Mouse (Mus musculus): Measurements from ENCODE around the gene Haus7.

Gene Haus7

GRCm38 (mm10) chrX:73458877-73459392 lies at the start of gene Haus7:
TSS of gene Haus7 (minus strand) at chrX:73459044.
- peak; percentile 98 for DNase-seq (ENCODE audit: low read depth, low spot score)

DNA sequence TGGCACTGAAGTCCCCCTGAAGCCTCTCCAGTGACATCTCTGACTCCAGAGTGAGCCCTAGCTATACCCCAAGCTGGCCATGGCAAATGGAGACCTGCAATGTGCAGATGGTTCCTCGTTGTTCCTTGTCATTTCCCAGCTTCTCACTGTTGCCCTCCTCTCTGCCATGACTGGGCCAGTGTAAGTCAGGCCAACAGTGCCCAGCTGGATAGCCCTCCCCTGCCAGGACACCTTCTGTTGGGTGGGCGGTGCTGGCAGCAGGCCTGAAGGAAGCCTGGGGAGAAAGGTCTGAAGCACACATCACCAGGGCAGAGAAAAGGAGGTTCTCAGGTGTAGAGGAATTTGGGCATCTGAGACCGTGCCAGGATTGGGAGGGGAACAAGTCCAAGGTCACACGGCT lies 47.7 kb upstream of the Haus7 start:
- DNase-seq (ENCODE audit: low read depth, low spot score): peak; percentile 94

- peak; percentile 71 for DNase-seq (ENCODE audit: low read depth, low spot score)
These were observed 46.4 kb upstream of the Haus7 start for GRCm38 (mm10) chrX:73505130-73505735.

DNA sequence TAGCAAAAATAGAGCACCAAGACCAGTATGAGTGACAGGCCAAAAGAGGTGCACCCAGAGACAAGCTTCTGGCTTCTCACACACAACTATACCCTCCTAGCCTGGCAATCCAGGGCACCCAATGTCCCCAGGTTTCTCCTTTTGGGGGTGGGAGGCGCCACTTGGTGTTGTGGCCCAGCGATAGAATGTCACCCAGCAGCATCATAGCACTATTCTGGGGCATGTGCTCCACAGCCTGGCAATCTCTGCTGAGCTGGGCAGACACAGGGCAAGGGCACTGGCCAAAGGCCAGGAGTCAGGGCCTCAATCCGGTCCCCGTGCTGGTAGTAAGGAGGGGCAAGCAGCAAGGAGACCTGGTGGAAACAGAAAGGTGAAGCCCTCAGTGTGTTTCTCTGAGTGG lies 37.9 kb upstream of the Haus7 start:
- DNase-seq (ENCODE audit: low read depth, low spot score): no peak

GRCm38 (mm10) chrX:73493567-73493966 lies 34.7 kb upstream of the Haus7 start:
- peak; percentile 89 for DNase-seq (ENCODE audit: low read depth, low spot score)

DNA sequence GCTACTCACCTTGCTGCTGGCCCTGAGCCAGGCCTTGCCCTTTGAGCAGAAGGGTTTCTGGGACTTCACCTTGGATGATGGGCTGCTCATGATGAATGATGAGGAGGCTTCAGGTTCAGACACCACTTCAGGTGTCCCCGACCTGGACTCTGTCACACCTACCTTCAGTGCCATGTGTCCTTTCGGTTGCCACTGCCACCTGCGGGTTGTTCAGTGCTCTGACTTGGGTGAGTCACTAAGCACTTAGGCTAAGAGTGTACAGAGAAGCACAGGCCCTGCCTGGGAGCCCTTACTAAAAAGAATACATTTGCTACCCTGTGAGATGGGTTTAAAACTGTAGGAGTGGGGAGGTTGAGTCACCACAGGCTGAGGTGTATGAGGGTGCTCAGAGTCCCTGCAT lies 32.0 kb upstream of the Haus7 start:
- peak; percentile 41 for DNase-seq (ENCODE audit: low read depth, low spot score)

- DNase-seq (ENCODE audit: low read depth, low spot score): no peak
These were observed 31.3 kb upstream of the Haus7 start for GRCm38 (mm10) chrX:73490186-73490585.

- no peak for DNase-seq (ENCODE audit: low read depth, low spot score)
These were observed 28.1 kb upstream of the Haus7 start for GRCm38 (mm10) chrX:73486920-73487319.

- no peak for DNase-seq (ENCODE audit: low read depth, low spot score)
These were observed 26.0 kb upstream of the Haus7 start for GRCm38 (mm10) chrX:73484870-73485269.

- DNase-seq (ENCODE audit: low read depth, low spot score): no peak
These were observed 25.2 kb upstream of the Haus7 start for GRCm38 (mm10) chrX:73484076-73484475.

- no peak for DNase-seq (ENCODE audit: low read depth, low spot score)
These were observed 24.6 kb upstream of the Haus7 start, which contains the start of gene Bgn for GRCm38 (mm10) chrX:73483484-73483810. TSS of gene Bgn (plus strand) at chrX:73483602.

- DNase-seq (ENCODE audit: low read depth, low spot score): no peak
These were observed 24.0 kb upstream of the Haus7 start for GRCm38 (mm10) chrX:73482643-73483483.

- DNase-seq (ENCODE audit: low read depth, low spot score): no peak
These were observed 21.5 kb upstream of the Haus7 start for GRCm38 (mm10) chrX:73480334-73480733.

- no peak for DNase-seq (ENCODE audit: low read depth, low spot score)
These were observed 20.8 kb upstream of the Haus7 start for GRCm38 (mm10) chrX:73479656-73480055.

- DNase-seq (ENCODE audit: low read depth, low spot score): no peak
These were observed 18.7 kb upstream of the Haus7 start for GRCm38 (mm10) chrX:73477500-73477899.

DNA sequence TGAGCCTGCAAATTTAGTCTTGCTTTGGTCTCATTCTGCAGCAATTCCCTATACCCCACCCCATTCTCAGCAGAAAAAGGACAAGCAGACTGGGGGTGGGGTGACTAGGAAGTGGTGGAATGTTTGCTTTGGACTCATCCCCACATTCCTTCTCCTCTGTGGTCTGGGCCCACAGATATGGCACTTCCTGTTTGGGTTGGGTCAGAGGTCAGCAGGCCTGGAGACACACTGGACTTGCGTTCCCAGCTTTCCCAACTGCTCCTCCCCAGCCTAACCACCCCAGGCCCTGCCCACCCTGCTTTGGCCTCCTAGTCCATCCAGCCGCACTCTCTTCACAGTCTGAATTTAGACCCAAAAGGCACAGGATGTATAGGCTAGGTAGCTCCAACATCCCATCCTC lies 17.8 kb upstream of the Haus7 start:
- DNase-seq (ENCODE audit: low read depth, low spot score): no peak

DNA sequence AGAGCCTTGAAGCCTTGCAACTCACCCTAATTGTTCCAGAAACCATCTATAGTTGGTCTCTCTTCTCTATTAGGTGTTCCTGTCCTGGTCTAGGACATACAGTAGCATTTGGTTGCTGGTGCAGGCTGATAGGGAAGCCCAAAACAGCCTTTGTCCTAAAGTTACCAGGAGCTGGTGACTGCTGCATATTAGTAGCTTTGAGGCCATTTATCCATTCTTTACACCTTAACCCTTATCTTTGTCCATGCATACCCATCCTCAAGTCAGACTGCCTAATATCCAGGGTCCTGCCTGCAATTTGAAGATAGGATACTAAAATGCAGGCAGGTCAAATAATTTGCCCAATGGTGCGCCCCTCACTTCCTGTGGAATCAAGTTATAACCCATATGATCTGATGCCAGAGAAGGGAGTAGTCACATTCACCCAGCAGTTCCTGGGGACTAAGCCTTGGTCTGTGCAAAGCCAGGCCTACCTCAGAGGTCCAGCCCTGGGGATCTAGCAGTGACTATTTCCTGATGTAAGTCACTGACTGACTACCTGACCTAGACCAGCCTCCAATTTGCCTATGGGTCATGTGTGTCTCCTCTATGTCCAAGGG lies 16.9 kb upstream of the Haus7 start:
- no peak for DNase-seq (ENCODE audit: low read depth, low spot score)

GRCm38 (mm10) chrX:73474340-73475165 lies 15.7 kb upstream of the Haus7 start:
- no peak for DNase-seq (ENCODE audit: low read depth, low spot score)

- no peak for DNase-seq (ENCODE audit: low read depth, low spot score)
These were observed 12.9 kb upstream of the Haus7 start for GRCm38 (mm10) chrX:73471764-73472163.

GRCm38 (mm10) chrX:73468752-73469151 lies 9.9 kb upstream of the Haus7 start:
- no peak for DNase-seq (ENCODE audit: low read depth, low spot score)

DNA sequence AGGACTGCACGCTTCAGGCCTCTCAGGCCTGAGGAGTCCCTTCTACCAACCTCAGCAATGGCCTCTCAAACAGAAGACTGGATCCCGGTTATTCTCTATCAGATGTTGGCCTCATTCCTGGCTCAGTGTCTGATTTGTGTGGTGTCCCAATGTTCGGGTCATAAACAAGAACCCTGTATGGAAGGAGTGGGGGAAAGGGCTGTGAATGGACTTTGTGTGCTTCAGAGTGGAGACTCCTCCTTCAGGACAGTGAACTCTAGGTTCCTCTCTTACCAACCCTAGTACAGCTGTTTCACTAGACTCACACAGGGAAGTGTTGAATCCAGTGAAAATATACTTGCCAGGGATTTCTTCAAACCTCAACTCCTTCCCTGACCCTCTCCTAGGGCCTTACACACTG lies 9.5 kb upstream of the Haus7 start:
- no peak for DNase-seq (ENCODE audit: low read depth, low spot score)
